Mouse (Mus musculus): ENCODE measurements around the gene Adap1. TPM values are rescaled to one million over a fixed set of nuclear protein-coding genes. Genes with fewer than 3 reads are reported as not detected.

Adap1 gene
- polyA plus RNA-seq, 1 experiment from 2014 or later = 6.2 TPM

GRCm38 (mm10) chr5:139277287-139277686 is 48.1 kb downstream of the Adap1 start:
- Histone ChIP-seq H3K9ac (no peak overlapping the region), H3K27me3 (no peaks in the 10 kb centered on the region), H3K9me3 (no peaks in the 10 kb centered on the region), H3K4me1 (peaks cover 26% of the 10 kb centered on the region), H3K4me2 (no peak overlapping the region), H3K27ac (no peak overlapping the region), H3K36me3 (no peaks in the 10 kb centered on the region), H3K4me3 (no peak overlapping the region)
- ATAC-seq (ENCODE audit: borderline replicate concordance, extremely low read depth, low FRiP score, low TSS enrichment) = no peak
- WGBS = 54% methylated on average over 8 of the region's 8 CpGs

- H3K27ac ChIP-seq = peak overlapping the region; percentile 90
- no peaks in the 10 kb centered on the region for H3K9me3 ChIP-seq
- no peaks in the 10 kb centered on the region for H3K27me3 ChIP-seq
- ATAC-seq (ENCODE audit: borderline replicate concordance, extremely low read depth, low FRiP score, low TSS enrichment) = no peak
- 41% methylated on average over 8 of the region's 8 CpGs for WGBS
- H3K4me3 ChIP-seq = no peak overlapping the region
- H3K4me2 ChIP-seq = no peak overlapping the region
- peaks cover 29% of the 10 kb centered on the region for H3K4me1 ChIP-seq
- no peak overlapping the region for H3K9ac ChIP-seq
- H3K36me3 ChIP-seq = peaks cover 20% of the 10 kb centered on the region
Observed at GRCm38 (mm10) chr5:139271994-139272554, 53.3 kb downstream of the Adap1 start.

DNA sequence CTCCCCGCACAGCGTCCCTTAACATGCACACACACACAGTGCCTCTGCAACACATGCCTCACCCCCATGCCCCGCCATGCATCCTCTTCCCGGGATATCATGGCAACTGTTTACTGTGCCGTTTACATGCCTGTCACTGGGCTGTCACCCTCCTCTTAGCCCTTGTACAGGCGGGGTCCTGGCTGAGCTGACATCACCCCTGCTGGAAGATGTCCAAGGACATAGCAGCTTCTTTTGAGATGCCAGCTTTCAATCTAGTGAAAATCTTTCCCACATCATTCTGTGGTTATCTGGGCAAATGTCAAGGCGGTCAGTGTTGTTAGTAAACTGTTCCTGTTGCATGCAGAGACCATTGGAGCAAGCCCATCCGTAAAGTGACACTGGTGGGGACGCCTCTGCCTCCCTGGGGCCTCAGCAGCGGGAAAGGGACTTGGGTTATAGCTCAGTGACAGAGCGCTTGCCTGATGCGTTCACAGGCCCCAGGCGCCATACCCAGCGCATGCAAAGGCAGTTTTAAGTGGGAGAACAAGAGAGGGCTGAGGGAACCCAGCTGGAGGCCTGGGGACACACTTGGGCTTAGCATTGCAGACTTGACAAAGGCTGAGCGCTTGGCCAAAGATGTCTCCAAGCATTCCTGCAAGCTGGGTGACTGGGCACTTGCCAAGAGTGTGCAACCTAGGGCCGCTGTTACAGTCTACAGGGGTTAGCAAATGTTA is 54.5 kb downstream of the Adap1 start:
- 42% methylated on average over 16 of the region's 16 CpGs for WGBS
- no peak overlapping the region for H3K4me2 ChIP-seq
- H3K4me1 ChIP-seq = peaks cover 29% of the 10 kb centered on the region
- no peak overlapping the region for H3K9ac ChIP-seq
- no peaks in the 10 kb centered on the region for H3K27me3 ChIP-seq
- H3K27ac ChIP-seq = peak overlapping the region; percentile 90
- no peak overlapping the region for H3K4me3 ChIP-seq
- H3K9me3 ChIP-seq = no peaks in the 10 kb centered on the region
- H3K36me3 ChIP-seq = peaks cover 32% of the 10 kb centered on the region
- ATAC-seq (ENCODE audit: borderline replicate concordance, extremely low read depth, low FRiP score, low TSS enrichment) = peak; percentile 85

DNA sequence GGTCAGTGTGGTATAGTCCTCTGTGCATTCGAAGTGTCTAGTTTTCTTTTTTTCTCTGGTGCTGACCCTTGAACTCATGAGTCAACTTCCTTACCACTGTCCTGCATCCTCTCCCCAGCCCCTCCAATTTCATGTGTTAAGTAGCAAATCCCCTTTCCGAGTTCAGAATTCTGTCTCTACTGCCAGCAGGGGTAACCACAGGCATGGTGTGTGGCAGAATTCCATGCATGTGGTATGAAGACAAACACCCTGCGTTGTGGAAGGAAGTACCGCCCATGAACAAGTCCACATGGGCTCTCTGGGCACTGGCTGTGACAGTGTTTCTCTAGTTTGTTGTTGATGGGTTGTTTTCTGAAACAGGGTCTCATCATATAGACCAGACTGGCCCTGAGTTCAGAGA is 57.8 kb downstream of the Adap1 start:
- Histone ChIP-seq H3K27ac (no peak overlapping the region), H3K4me3 (no peak overlapping the region), H3K4me2 (no peak overlapping the region), H3K27me3 (no peaks in the 10 kb centered on the region), H3K4me1 (peaks cover 15% of the 10 kb centered on the region), H3K9me3 (no peaks in the 10 kb centered on the region), H3K36me3 (peaks cover 65% of the 10 kb centered on the region), H3K9ac (no peak overlapping the region)
- 85% methylated on average over 4 of the region's 4 CpGs for WGBS
- no peak for ATAC-seq (ENCODE audit: borderline replicate concordance, extremely low read depth, low FRiP score, low TSS enrichment)

DNA sequence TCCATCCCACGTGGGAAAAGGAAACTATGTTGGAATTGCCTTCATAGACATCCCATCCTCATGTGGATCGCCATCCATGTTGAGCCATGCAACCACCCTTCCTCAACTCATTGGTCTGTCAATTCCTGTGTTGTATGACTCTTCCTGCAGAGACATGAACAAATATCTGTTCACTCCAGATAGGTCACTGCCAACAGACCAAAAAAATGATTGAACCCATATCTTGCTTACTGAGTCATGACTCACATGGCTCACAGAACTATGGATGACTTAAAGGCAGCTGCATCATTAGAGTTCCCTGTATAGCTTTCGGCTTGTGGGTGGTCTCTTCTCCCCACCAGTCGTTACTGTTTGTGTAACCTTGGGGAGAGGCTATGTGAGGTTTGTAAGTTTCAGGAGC is 64.0 kb downstream of the Adap1 start:
- no peaks in the 10 kb centered on the region for H3K9me3 ChIP-seq
- H3K4me1 ChIP-seq = peaks cover 45% of the 10 kb centered on the region
- WGBS = 82% methylated on average over 4 of the region's 4 CpGs
- no peak overlapping the region for H3K9ac ChIP-seq
- H3K36me3 ChIP-seq = peaks cover 61% of the 10 kb centered on the region
- no peak overlapping the region for H3K4me2 ChIP-seq
- no peak for ATAC-seq (ENCODE audit: borderline replicate concordance, extremely low read depth, low FRiP score, low TSS enrichment)
- H3K4me3 ChIP-seq = no peak overlapping the region
- H3K27me3 ChIP-seq = no peaks in the 10 kb centered on the region
- H3K27ac ChIP-seq = no peak overlapping the region

- ATAC-seq (ENCODE audit: borderline replicate concordance, extremely low read depth, low FRiP score, low TSS enrichment) = peak; percentile 51
- H3K4me1 ChIP-seq = peaks cover 58% of the 10 kb centered on the region
- H3K36me3 ChIP-seq = peaks cover 52% of the 10 kb centered on the region
- peak overlapping the region; percentile 73 for H3K27ac ChIP-seq
- H3K27me3 ChIP-seq = no peaks in the 10 kb centered on the region
- H3K4me2 ChIP-seq = 0 out of 2 replicates have a peak overlapping the region, but pooled peaks have one; percentile 11
- 64% methylated on average over 5 of the region's 5 CpGs for WGBS
- no peak overlapping the region for H3K9ac ChIP-seq
- no peak overlapping the region for H3K4me3 ChIP-seq
- H3K9me3 ChIP-seq = no peaks in the 10 kb centered on the region
Observed at GRCm38 (mm10) chr5:139259853-139260252, 65.6 kb downstream of the Adap1 start.

GRCm38 (mm10) chr5:139258371-139259035 is 66.9 kb downstream of the Adap1 start:
- Histone ChIP-seq H3K9ac (no peak overlapping the region), H3K27me3 (no peaks in the 10 kb centered on the region), H3K4me2 (no peak overlapping the region), H3K27ac (peak overlapping the region; percentile 73), H3K4me1 (peaks cover 71% of the 10 kb centered on the region), H3K36me3 (peaks cover 38% of the 10 kb centered on the region), H3K4me3 (no peak overlapping the region), H3K9me3 (no peaks in the 10 kb centered on the region)
- 82% methylated on average over 8 of the region's 8 CpGs for WGBS
- no peak for ATAC-seq (ENCODE audit: borderline replicate concordance, extremely low read depth, low FRiP score, low TSS enrichment)

- Histone ChIP-seq H3K9ac (no peak overlapping the region), H3K27me3 (no peaks in the 10 kb centered on the region), H3K4me1 (peaks cover 74% of the 10 kb centered on the region), H3K9me3 (no peaks in the 10 kb centered on the region), H3K4me3 (no peak overlapping the region), H3K27ac (peak overlapping the region; percentile 73), H3K4me2 (no peak overlapping the region), H3K36me3 (peaks cover 32% of the 10 kb centered on the region)
- ATAC-seq (ENCODE audit: borderline replicate concordance, extremely low read depth, low FRiP score, low TSS enrichment) = no peak
- 57% methylated on average over 4 of the region's 4 CpGs for WGBS
Observed at GRCm38 (mm10) chr5:139257818-139258217, 67.6 kb downstream of the Adap1 start.

DNA sequence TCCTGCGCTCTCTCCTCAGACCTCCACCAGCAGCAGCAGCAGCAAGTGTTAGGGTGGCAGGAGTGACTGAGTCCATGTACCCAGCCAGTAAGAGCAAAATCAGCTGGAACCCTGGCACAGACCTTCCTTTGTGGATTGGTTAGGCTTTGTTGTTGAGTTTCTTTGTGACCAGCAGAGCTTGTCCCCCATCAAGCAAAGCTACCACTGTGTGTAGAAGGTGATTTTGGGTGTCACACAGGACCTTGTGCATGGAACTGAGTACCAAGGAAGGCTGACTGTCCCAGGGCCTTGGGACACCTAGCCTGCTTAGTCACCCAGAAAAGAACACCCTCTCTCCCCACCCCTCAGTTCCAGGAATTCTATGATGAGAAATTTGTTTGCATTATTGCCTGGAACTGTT is 68.2 kb downstream of the Adap1 start:
- H3K4me2 ChIP-seq = no peak overlapping the region
- H3K27me3 ChIP-seq = no peaks in the 10 kb centered on the region
- WGBS = 81% methylated on average over 1 of the region's 1 CpGs
- no peak for ATAC-seq (ENCODE audit: borderline replicate concordance, extremely low read depth, low FRiP score, low TSS enrichment)
- H3K4me3 ChIP-seq = no peak overlapping the region
- H3K9me3 ChIP-seq = no peaks in the 10 kb centered on the region
- no peak overlapping the region for H3K9ac ChIP-seq
- peaks cover 26% of the 10 kb centered on the region for H3K36me3 ChIP-seq
- H3K4me1 ChIP-seq = peaks cover 74% of the 10 kb centered on the region
- H3K27ac ChIP-seq = peak overlapping the region; percentile 51; the same call in 1 of the 2 replicates

DNA sequence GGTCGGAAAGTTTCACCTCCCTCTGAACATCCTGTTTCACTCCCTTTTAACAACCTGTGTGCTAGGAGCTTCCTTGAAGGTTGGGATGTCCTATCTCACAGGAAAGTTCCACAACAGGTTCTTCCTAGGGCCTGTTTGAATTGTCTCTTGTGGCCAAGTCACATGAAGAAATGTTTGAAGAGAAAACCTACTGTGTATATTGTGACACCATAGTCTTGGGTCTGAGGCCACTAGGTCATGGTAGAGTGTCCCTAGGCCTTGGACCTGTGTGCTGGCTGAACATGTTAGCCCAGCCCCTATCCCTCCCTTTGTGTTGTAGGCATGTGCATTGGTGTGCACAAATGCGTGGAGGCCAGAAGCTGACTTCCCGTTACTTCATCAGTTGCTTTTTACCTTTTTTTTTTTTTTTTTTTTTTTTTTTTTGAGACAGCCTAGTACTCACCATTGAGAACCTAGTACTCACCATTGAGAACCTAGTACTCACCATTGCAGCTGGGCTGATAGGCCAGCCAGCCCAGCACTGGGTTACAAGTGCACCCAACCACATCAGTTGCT is 69.1 kb downstream of the Adap1 start:
- Histone ChIP-seq H3K4me3 (no peak overlapping the region), H3K27ac (no peak overlapping the region), H3K9ac (no peak overlapping the region), H3K27me3 (no peaks in the 10 kb centered on the region), H3K9me3 (no peaks in the 10 kb centered on the region), H3K4me1 (peaks cover 79% of the 10 kb centered on the region), H3K4me2 (no peak overlapping the region), H3K36me3 (peaks cover 18% of the 10 kb centered on the region; the same call in 1 of the 2 replicates)
- 70% methylated on average over 3 of the region's 3 CpGs for WGBS
- no peak for ATAC-seq (ENCODE audit: borderline replicate concordance, extremely low read depth, low FRiP score, low TSS enrichment)

DNA sequence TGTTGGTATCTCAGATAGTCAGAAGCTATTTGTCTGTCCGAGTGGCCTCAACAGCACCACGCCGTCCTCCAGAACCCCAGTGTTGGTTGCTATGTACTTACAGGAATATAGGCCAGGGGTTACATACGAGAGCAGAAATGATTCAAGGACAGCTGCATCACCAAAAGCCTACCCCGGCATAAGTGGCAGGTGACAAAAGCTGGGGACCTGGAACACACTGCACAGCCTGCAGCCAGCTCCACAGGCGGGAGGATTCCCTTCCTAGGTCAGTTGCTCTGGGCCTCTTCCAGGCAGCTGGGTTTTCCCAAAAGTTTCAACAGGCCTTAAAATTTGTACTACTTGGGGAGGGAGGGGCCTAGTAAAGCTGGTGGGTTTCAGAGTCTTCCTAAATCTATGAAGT is 69.6 kb downstream of the Adap1 start:
- H3K36me3 ChIP-seq = peaks cover 13% of the 10 kb centered on the region; the same call in 1 of the 2 replicates
- no peak overlapping the region for H3K4me2 ChIP-seq
- H3K9me3 ChIP-seq = no peaks in the 10 kb centered on the region
- no peak overlapping the region for H3K27ac ChIP-seq
- peaks cover 78% of the 10 kb centered on the region for H3K4me1 ChIP-seq
- no peak overlapping the region for H3K4me3 ChIP-seq
- no peak for ATAC-seq (ENCODE audit: borderline replicate concordance, extremely low read depth, low FRiP score, low TSS enrichment)
- 83% methylated on average over 6 of the region's 6 CpGs for WGBS
- H3K27me3 ChIP-seq = no peaks in the 10 kb centered on the region
- no peak overlapping the region for H3K9ac ChIP-seq

- Histone ChIP-seq H3K27ac (no peak overlapping the region), H3K36me3 (peaks cover 15% of the 10 kb centered on the region), H3K9ac (no peak overlapping the region), H3K9me3 (no peaks in the 10 kb centered on the region), H3K27me3 (no peaks in the 10 kb centered on the region), H3K4me3 (no peak overlapping the region), H3K4me2 (no peak overlapping the region), H3K4me1 (peaks cover 69% of the 10 kb centered on the region)
- 83% methylated on average over 6 of the region's 6 CpGs for WGBS
- no peak for ATAC-seq (ENCODE audit: borderline replicate concordance, extremely low read depth, low FRiP score, low TSS enrichment)
Observed at GRCm38 (mm10) chr5:139254938-139255337, 70.5 kb downstream of the Adap1 start.

Data from lung, embryonic 15.5 days (tissue).